Mouse (Mus musculus) stomach, postnatal 0 days (tissue): ENCODE measurements around the gene Inpp5k.

Experiments used
- CTCF ChIP-seq: IDR thresholded peaks from 2 replicates; pipeline ENCODE4 v1.5.1; 2016; ENCODE audit warnings: antibody characterized with exemption, low read depth, mild to moderate bottlenecking, moderate library complexity
- EP300 ChIP-seq: optimal IDR thresholded peaks from 2 replicates; pipeline ENCODE3; 2016; ENCODE audit warnings: antibody characterized with exemption

- no peak for TF ChIP-seq CTCF
- TF ChIP-seq EP300, result no peak
Measured at GRCm38 (mm10) chr11:75660081-75660590, 29.3 kb downstream of the Inpp5k start.
